Mouse (Mus musculus): Measurements from ENCODE around the gene Rsad1. TPM values are rescaled to one million over a fixed set of nuclear protein-coding genes. Genes with fewer than 3 reads are reported as not detected.
A peak's percentile ranks its signal among the peaks of the same experiment; 100 is the strongest.

Gene Rsad1
- 10 to 100 TPM in 1 of 2 experiments, 1 to 10 TPM in 1; 9.8 to 10.2 TPM for total RNA-seq (2021)

- peak; percentile 96 to 98 for DNase-seq
- intact Hi-C loops (cut with DNase I): loop anchor here (5.0 kb wide), 1 partner anchor 127 kb away; no protein-coding TSS in a partner anchor
These were observed at the start of gene Rsad1 for GRCm38 (mm10) chr11:94548888-94549690. Gene Rsad1 (minus strand): TSS chr11:94549255.

- DNase-seq: no peak
- intact Hi-C loops (cut with DNase I): loop anchor here (5.0 kb wide), 1 partner anchor 46 kb away; no protein-coding TSS in a partner anchor
These were observed 49.5 kb upstream of the Rsad1 start for GRCm38 (mm10) chr11:94598437-94599120.

- peak; percentile 63 to 67 for DNase-seq
- intact Hi-C loops (cut with DNase I): loop anchor here (5.0 kb wide), 1 partner anchor 45 kb away; no protein-coding TSS in a partner anchor
These were observed 48.3 kb upstream of the Rsad1 start for GRCm38 (mm10) chr11:94597319-94597718.

GRCm38 (mm10) chr11:94596311-94596852, 47.3 kb upstream of the Rsad1 start:
- intact Hi-C loops (cut with DNase I): loop anchor here (5.0 kb wide), 1 partner anchor 44 kb away; no protein-coding TSS in a partner anchor
- peak in 1 of 2 experiments; percentile 25 for DNase-seq

GRCm38 (mm10) chr11:94587511-94587910, 38.5 kb upstream of the Rsad1 start:
- DNase-seq: no peak
- intact Hi-C loops (cut with DNase I): no loop called here

- intact Hi-C loops (cut with DNase I): no loop called here
- DNase-seq: no peak
These were observed 36.0 kb upstream of the Rsad1 start for GRCm38 (mm10) chr11:94585091-94585490.

GRCm38 (mm10) chr11:94580111-94580740, 31.2 kb upstream of the Rsad1 start:
- intact Hi-C loops (cut with DNase I): no loop called here
- DNase-seq: no peak

GRCm38 (mm10) chr11:94576361-94576760, 27.3 kb upstream of the Rsad1 start:
- intact Hi-C loops (cut with DNase I): no loop called here
- DNase-seq: no peak

- DNase-seq: no peak
- intact Hi-C loops (cut with DNase I): no loop called here
These were observed 26.0 kb upstream of the Rsad1 start for GRCm38 (mm10) chr11:94575036-94575435.

- intact Hi-C loops (cut with DNase I): no loop called here
- no peak for DNase-seq
These were observed 25.5 kb upstream of the Rsad1 start for GRCm38 (mm10) chr11:94574560-94574959.

- no peak for DNase-seq
- intact Hi-C loops (cut with DNase I): no loop called here
These were observed 22.8 kb upstream of the Rsad1 start for GRCm38 (mm10) chr11:94571850-94572249.

- intact Hi-C loops (cut with DNase I): no loop called here
- DNase-seq: peak; percentile 46 to 52
These were observed 21.6 kb upstream of the Rsad1 start for GRCm38 (mm10) chr11:94570612-94571011.

- intact Hi-C loops (cut with DNase I): no loop called here
- no peak for DNase-seq
These were observed 18.3 kb upstream of the Rsad1 start for GRCm38 (mm10) chr11:94567326-94567725.

GRCm38 (mm10) chr11:94566534-94566933, 17.5 kb upstream of the Rsad1 start:
- intact Hi-C loops (cut with DNase I): no loop called here
- no peak for DNase-seq

GRCm38 (mm10) chr11:94565151-94565479, 16.1 kb upstream of the Rsad1 start:
- intact Hi-C loops (cut with DNase I): no loop called here
- no peak for DNase-seq

- intact Hi-C loops (cut with DNase I): no loop called here
- peak; percentile 51 to 69 for DNase-seq
These were observed 15.5 kb upstream of the Rsad1 start, which contains the start of gene Chad for GRCm38 (mm10) chr11:94564437-94565150. Gene Chad (plus strand): TSS chr11:94565047.

GRCm38 (mm10) chr11:94563821-94564220, 14.8 kb upstream of the Rsad1 start:
- no peak for DNase-seq
- intact Hi-C loops (cut with DNase I): no loop called here

- no peak for DNase-seq
- intact Hi-C loops (cut with DNase I): no loop called here
These were observed 14.3 kb upstream of the Rsad1 start for GRCm38 (mm10) chr11:94563383-94563782.

GRCm38 (mm10) chr11:94558226-94558625, 9.2 kb upstream of the Rsad1 start:
- intact Hi-C loops (cut with DNase I): no loop called here

GRCm38 (mm10) chr11:94550442-94550744, 1.3 kb upstream of the Rsad1 start:
- intact Hi-C loops (cut with DNase I): loop anchor here (5.0 kb wide), 1 partner anchor 47 kb away; no protein-coding TSS in a partner anchor
- DNase-seq: no peak

More at GRCm38 (mm10) chr11:94558226-94558625, 9.2 kb upstream of the Rsad1 start:
- DNase-seq: no peak
